Mouse (Mus musculus): ENCODE results near the gene Olfr1494.

The Olfr1494 gene

DNA sequence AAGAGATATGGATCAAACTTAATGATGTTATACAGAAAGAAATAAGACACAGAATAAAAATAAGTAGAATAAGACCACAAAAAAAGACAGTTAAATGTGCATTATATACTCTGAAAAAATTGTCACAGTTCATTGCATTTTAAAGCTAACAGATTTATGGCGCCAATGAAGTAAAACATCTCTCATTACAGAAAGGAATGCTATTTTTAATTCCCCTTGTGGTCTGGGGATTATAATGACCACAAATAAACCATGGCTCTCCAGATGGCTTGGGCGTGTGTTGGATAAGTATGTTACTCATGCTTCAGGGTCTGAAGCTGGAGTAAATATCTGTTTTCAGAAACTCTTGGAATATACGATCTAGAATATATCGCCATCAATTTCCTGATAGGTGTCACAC lies at the start of gene Olfr1494:
Gene Olfr1494, plus strand, starts transcription at position 301 of the 400 bp plus-strand sequence.
- DNase-seq: no peak

DNA sequence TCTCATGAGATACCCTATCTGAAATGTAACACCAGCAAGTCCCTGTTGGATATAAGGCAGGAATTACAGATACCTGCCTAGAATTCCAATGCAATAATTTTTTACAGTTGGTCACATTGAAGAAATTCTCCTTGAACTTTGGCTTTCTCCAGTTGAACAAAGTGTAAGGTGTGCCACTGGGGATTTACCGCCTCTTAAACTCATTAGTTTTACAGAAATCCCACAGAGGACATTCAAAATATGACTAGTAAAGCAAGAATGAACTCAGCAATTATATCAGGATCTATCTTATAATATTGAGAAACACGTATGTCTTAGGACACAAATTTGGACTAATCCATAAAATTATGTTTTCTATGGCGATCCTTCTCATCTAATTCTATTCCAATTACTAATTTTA lies 42.6 kb upstream of the Olfr1494 start, which contains the start of gene Olfr1491:
Gene Olfr1491, plus strand, starts transcription at position 301 of the 400 bp plus-strand sequence.
- no peak for DNase-seq

DNA sequence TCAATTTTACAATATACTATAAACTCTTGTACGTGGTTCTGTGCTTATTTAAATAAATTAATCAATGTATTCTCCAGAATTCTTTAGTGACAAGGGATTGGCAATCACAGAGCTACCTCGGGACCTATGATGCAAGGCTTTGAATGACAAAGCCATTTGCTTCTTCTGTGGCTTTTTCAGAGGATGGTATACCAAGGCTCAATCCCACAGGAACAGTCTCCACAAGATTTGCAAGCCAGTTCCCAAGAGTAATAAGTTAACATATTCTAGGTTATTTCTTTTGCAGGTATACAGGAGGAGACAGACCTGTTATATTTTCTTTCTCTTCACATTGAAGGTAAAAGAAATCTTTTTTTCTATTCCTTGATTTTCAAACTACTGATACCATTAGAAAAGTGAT lies 16.6 kb upstream of the Olfr1494 start, which contains the start of gene Olfr1493-ps1:
Gene Olfr1493-ps1, plus strand, starts transcription at position 301 of the 400 bp plus-strand sequence.
- DNase-seq: no peak

DNA sequence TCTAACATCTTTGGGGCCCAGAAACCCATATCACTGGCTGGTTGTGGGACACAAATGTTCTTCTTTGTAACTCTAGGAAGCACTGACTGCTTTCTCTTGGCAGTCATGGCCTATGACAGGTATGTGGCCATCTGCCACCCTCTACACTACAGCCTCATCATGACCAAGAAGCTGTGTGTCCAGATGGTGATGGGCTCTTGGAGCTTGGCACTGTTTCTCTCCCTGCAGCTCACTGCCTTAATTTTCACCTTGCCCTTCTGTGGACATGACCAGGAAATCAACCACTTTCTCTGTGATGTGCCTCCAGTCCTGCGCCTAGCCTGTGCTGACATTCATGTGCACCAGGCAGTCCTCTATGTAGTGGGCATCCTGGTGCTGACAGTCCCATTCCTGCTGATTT lies 9.8 kb downstream of the Olfr1494 start:
- no peak for DNase-seq

DNA sequence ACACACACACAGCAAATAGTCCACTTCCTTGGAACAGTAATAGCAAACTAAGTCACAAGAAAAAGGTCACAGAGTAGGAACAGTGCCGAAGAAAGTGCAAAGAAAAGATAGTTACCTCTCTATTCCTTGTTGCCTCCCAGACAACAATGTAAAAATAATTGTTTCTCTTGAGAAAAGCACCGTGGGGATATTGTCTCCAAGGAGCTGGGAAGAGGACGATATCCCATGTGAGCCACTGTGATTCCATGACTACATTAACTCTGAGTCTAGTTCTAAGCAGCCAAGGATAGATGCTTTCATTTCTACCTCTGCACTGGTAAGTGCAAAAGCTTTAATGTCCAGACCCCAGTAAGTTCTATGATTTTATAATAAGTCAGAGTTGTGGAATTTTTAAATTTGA lies 24.8 kb downstream of the Olfr1494 start, which contains the start of gene Olfr1495:
Gene Olfr1495, plus strand, starts transcription at position 301 of the 400 bp plus-strand sequence.
- no peak for DNase-seq

DNA sequence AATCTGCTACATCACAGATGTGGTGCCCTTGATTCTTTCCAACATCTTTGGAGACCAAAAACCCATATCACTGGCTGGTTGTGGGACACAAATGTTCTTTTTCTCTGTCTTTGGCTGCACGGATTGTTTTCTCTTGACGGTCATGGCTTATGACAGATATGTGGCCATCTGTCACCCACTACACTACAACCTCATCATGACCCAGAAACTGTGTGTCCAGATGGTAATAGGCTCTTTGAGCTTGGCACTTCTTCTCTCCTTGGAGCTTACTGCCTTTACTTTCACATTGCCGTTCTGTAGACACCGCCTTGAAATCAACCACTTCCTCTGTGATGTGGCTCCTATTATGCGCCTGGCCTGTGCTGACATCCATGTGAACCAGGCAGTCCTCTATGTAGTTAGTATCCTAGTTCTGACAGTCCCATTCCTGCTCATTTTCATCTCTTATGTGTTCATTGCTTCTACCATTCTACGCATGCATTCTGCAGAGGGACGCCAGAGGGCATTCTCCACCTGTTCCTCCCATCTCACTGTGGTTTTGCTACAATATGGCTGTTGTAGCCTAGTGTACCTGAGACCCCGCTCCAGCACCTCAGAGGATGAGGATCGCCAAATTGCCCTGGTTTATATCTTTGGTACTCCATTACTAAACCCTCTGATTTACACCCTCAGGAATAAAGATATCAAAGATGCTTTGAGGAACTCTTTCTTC lies 29.2 kb downstream of the Olfr1494 start:
- no peak for DNase-seq

DNA sequence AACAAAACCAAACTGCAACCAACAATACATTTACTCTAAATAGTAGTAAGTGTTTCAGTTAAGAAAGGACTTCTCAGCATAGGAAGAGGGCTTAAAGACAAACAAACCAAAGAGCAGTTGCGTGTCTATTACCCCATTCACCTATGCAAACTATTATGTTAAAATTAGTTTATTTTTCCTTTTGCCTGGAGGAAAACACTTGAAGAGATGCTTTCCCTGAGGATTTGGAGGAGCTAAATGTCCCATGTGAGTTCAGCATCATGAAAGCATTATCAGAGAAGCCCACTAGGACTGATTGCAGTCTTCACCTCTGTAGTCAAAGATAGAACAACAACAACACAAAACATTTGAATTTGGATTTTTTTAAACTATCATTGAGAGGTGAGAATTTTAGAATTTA lies 38.0 kb downstream of the Olfr1494 start, which contains the start of gene Olfr1496:
Gene Olfr1496, plus strand, starts transcription at position 301 of the 400 bp plus-strand sequence.
- DNase-seq: no peak

DNA sequence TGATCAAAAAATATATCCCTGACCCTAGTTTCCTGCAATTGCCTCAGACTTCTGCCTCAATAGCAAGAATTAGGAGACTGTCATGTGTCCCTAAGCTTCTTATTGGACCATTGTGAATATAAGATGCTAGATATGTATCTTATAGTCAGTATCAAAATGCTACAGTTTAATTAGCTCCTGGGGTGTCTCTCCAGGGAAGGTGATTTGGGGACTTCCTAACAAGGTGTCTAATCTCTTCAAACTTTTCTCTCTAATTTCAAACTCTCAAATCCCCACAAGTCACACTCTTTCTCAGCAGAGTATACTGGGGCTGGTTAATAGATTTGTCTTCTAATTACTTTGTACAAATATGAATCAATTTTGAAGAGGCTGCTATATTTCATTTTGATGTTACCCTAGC lies 58.6 kb downstream of the Olfr1494 start, which contains the start of gene Olfr1497:
Gene Olfr1497, minus strand, starts transcription at position 101 of the 400 bp plus-strand sequence.
- no peak for DNase-seq
